Mouse (Mus musculus) megakaryocyte, embryonic 14.5 days (primary cell): ENCODE data around the gene Nadk2.

ENCODE experiments used
- FLI1 ChIP-seq: IDR thresholded peaks from 2 replicates; pipeline ENCODE4 v1.6.1; 2012; ENCODE audit warnings: low read length, inconsistent platforms, mixed read lengths
- GATA1 ChIP-seq: IDR thresholded peaks from 3 replicates; pipeline ENCODE4 v1.6.1; 2012; ENCODE audit warnings: mixed read lengths, low read length, inconsistent platforms, borderline replicate concordance

DNA sequence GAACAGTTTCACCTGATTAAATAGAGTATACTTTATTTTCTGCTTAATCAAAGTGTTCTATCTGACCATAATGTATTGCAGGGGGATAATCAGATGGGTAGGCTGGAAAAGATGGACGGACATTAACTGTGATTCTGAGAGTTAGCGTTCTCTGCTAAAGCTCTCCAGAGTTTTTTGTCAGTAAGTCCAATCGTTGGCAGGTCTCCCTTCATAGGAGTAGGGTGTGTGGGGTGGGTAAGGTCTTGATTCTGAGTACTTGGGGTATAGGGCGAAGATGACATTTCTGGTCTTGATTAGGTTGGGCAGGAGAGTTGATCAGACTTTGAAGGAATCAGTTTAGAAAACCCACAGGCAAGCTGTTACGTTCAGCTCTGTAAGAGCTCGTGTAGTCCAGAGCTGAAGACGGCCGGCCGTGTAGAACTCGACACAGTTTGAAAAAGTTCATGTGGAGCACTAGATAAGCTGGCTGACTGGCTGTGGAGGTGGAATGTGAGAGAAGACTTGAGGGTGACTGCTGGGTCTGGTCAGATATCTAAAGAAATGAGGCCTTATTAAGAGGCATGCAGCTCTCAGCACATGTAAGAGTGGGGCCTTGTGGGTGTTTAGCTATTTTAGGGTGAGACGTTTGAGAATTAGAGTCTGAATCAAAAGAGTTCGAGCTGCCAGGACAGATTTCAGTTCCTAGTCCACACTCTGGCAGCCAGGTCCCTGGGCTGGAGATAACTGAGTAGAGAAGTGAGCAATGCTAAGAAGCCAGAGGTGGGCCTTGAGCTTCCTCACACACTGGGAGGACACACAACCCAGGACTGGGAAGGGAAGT is 7.6 kb downstream of the Nadk2 start:
- TF ChIP-seq GATA1 (no peak), FLI1 (no peak)
